22 mouse cellular contexts compared by ENCODE assay signal in the genomic region with DNA sequence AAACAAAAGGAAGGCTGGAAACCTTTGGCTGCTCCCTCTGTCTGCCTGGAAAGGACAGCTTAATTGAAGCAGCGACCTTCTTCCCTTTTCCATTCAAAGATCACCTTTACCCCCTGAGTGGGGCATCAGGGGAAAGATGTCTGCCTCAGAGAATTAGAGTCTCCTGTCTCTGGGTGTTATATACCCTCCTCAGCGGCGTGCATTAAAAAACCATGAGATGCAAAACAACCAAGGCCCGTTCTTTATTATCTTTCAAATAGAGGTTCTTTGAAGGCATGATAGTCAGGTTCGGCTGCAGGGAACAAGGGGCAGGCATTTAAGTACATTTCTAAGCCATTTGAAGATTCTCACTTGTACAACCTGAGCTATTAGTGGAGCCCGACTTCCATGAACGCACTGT.
"Had no signal": no experiment of that assay in that cellular context is flagged by ENCODE, and none has a peak within 500 bp of the region (broad histone marks: within the 10 kb centered on the region; RNA-seq: fewer than 3 reads in every experiment).

No protein-coding gene starts in this region.

- H3K27me3 ChIP-seq: kidney, embryonic 15.5 days; limb, embryonic 12.5 days; limb, embryonic 15.5 days had no signal

- H3K4me1 ChIP-seq: kidney, embryonic 15.5 days; limb, embryonic 15.5 days had no signal

- H3K9ac ChIP-seq: kidney, embryonic 15.5 days; limb, embryonic 12.5 days; limb, embryonic 15.5 days; liver, embryonic 14.5 days; liver, postnatal 0 days; lung, embryonic 14.5 days had no signal

- H3K27ac ChIP-seq: kidney, embryonic 15.5 days; limb, embryonic 12.5 days; limb, embryonic 15.5 days; liver, embryonic 14.5 days; macrophage; stomach, postnatal 0 days had no signal

- H3K36me3 ChIP-seq: kidney, embryonic 15.5 days; limb, embryonic 12.5 days; limb, embryonic 15.5 days had no signal

- H3K9me3 ChIP-seq: kidney, embryonic 15.5 days; limb, embryonic 12.5 days; limb, embryonic 15.5 days had no signal

- DNase-seq: kidney, adult 8-10 months; kidney, postnatal 10 days; kidney, postnatal 36 days; left cerebral cortex, postnatal 4 days; liver, postnatal 0 days; lung, embryonic 14.5 days; right cerebral cortex, adult 18-20 months; right cerebral cortex, postnatal 14 days; right cerebral cortex, postnatal 4 days; thymus, adult 2 months; thymus, postnatal 14 days; thymus, postnatal 4 days had no signal

- H3K4me2 ChIP-seq: kidney, embryonic 15.5 days; limb, embryonic 12.5 days; limb, embryonic 15.5 days; liver, embryonic 11.5 days; lung, embryonic 14.5 days had no signal

- H3K4me3 ChIP-seq: kidney, embryonic 15.5 days; limb, embryonic 12.5 days; limb, embryonic 15.5 days; myocyte had no signal

- ATAC-seq: liver, postnatal 0 days; lung, postnatal 0 days; midbrain, embryonic 16.5 days had no signal
